Mouse (Mus musculus) cerebellum, adult 2 months (tissue): Measurements from ENCODE around the gene Immp2l. TPM values are rescaled to one million over a fixed set of nuclear protein-coding genes. Genes with fewer than 3 reads are reported as not detected.
A peak's percentile ranks its signal among the peaks of the same experiment; 100 is the strongest.

ENCODE experiments used
- DNase-seq, 2 experiments: peaks; one replicate each; pipeline ENCODE4 v3.0.0; 2021
- H3K27ac ChIP-seq: fragments of 200-500 bp; 2 replicates; pipeline ENCODE4 v1.5.1; 2012; ENCODE audit warnings: low read length, control low read depth, inconsistent platforms; ENCODE audit not compliant: insufficient read depth
- H3K27me3 ChIP-seq: fragments of 200-500 bp; 2 replicates; pipeline ENCODE4 v1.6.1; 2012; ENCODE audit warnings: inconsistent platforms, mild to moderate bottlenecking, low read length, moderate library complexity; ENCODE audit not compliant: control insufficient read depth, insufficient read depth
- H3K4me1 ChIP-seq: fragments of 200-500 bp; 2 replicates; pipeline ENCODE4 v1.6.1; 2011; ENCODE audit warnings: low read length; ENCODE audit not compliant: control insufficient read depth, insufficient read depth
- H3K4me3 ChIP-seq: fragments of 200-500 bp; replicated peaks from 2 replicates; pipeline ENCODE3; 2011; ENCODE audit warnings: mild to moderate bottlenecking, low read depth, low read length, control low read depth; ENCODE audit not compliant: insufficient read depth
- CTCF ChIP-seq: fragments of 200-500 bp; IDR thresholded peaks from 2 replicates; pipeline ENCODE4 v1.5.1; 2011; ENCODE audit warnings: low read depth, mild to moderate bottlenecking, control low read depth, low read length, moderate library complexity, borderline replicate concordance; ENCODE audit not compliant: insufficient read depth
- POLR2A ChIP-seq: fragments of 200-500 bp; IDR thresholded peaks from 2 replicates; pipeline ENCODE4 v1.6.1; 2011; ENCODE audit warnings: low read length, control low read depth, borderline replicate concordance; ENCODE audit not compliant: insufficient read depth
- WGBS: fragments of 180-500 bp; shearing (Covaris S2); methylation state at CpG from one replicate; pipeline ENCODE4 v1.1.7; 2018; 5-methylcytosine and 5-hydroxymethylcytosine counted together
- polyA plus RNA-seq: library from polyadenylated mRNA; depleted of rRNA; stranded (reverse); fragments of >200 nt; gene quantifications from 2 replicates; pipeline ENCODE4 v1.2.3, GENCODE M21; 2012

The Immp2l gene
- polyA plus RNA-seq, 1 experiment = 11.4 TPM

DNA sequence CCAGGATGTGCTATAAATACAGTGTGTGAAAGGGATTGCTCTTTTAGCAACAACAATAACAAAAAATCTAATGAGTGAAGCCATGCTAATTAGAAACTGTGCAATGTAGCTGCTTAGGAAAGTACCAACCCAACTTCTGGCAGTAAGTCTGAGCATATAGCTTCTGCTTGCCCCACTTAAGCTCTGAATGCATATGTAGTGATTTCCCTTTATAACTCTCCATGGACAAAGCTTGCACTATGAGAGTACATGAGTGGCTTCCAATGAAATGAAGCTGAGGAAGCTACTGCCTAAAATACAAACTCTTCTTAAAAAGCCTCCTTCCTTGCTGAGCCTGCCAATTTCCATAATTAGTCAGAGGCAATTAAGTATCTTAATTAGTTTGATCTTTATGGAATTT is 370.3 kb downstream of the Immp2l start:
- Histone ChIP-seq H3K4me3 (no peak overlapping the region), H3K27me3 (no peaks in the 10 kb centered on the region)

DNA sequence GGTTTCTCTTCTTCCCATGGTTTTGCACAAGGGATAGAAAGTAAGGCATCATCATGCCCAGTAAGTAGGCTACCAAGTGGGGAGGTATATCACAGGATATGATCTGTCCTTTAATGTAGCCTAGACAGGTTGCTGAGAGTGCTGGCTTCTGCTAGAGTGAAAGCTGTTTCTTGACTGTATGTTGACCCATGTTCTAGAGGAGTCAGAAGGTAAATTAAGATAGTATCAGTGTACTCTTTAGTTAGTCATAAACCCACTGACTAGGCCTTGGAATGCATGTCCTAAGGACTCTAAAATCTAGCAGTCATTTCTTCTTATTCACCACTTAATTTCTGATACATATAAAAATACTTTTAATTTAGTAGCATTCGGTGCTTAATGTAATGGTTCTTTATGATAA is 377.2 kb downstream of the Immp2l start:
- no peaks in the 10 kb centered on the region for H3K27me3 ChIP-seq
- 94% methylated on average over 1 of the region's 1 CpGs for WGBS
- DNase-seq = no peak
- no peak overlapping the region for H3K27ac ChIP-seq
- TF ChIP-seq POLR2A (no peak), CTCF (no peak)
- no peak overlapping the region for H3K4me3 ChIP-seq
- no peaks in the 10 kb centered on the region for H3K4me1 ChIP-seq

More for the DNA sequence above, 370.3 kb downstream of the Immp2l start:
- Histone ChIP-seq H3K27ac (no peak overlapping the region), H3K4me1 (no peaks in the 10 kb centered on the region)
- TF ChIP-seq POLR2A = no peak
- no peak for TF ChIP-seq CTCF
- no peak for DNase-seq

DNA sequence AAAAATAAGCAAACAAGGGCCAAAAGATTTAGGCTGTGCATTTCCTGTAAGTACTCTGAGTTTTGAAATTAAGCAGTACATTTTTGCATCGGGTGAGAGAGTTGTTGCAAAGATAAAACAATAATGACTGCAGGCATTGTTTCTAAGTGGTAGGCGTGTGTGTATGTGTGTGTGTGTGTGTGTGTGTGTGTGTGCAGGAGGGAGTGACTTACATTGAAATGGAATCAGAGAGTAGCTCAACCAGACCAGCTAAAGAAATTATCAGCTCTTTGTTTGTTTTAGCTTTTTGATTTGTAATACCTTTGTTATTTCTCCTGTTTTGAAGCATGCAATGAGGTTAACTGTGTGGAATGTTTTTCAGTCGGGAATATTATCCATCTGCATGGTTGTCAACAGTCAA is 378.0 kb downstream of the Immp2l start:
- Histone ChIP-seq H3K27ac (no peak overlapping the region), H3K27me3 (no peaks in the 10 kb centered on the region), H3K4me3 (no peak overlapping the region), H3K4me1 (no peaks in the 10 kb centered on the region)
- no peak for DNase-seq
- TF ChIP-seq CTCF = no peak
- WGBS = 67% methylated on average over 3 of the region's 3 CpGs

DNA sequence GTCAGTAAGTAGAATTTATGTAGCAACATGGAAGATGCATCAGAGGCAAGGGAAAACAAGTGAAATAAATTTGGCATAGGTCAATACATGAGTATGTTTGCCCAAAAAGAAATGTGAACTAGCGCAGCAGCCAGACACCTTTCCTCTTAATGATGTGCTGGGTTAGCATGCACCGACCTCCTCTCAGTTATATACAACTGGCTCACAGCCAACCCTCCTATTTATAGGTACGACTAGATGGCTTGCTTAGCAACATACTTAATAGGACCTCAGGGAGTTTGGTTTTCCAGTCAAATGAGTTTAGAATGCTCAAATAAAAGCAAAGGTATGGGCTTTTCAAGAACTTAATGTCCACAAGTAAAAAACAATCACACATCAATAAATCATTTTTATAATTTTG is 385.5 kb downstream of the Immp2l start:
- DNase-seq = no peak
- Histone ChIP-seq H3K27ac (no peak overlapping the region), H3K4me1 (no peaks in the 10 kb centered on the region), H3K4me3 (no peak overlapping the region), H3K27me3 (no peaks in the 10 kb centered on the region)
- WGBS = 32% methylated on average over 3 of the region's 3 CpGs
- no peak for TF ChIP-seq POLR2A
- no peak for TF ChIP-seq CTCF

DNA sequence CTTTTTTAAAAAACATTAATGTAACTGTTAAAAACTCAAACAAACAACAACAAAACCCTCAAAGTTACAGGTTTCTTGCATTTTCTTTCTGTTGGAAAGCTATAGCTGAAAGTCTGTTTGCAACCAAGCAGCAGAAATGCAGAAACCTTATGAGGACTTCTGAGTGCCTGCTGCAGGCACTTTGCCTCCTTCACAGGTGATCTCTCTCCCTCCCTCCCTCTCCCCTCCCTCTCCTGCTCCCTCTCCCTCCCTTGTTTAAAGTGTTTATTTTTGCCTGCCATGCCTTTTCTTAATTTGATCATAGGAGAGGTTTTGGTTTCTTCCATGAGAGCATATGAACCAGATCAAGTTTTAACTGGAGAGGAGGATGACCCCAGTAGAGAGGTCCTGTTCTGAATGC is 392.7 kb downstream of the Immp2l start:
- no peaks in the 10 kb centered on the region for H3K4me1 ChIP-seq
- H3K27ac ChIP-seq = no peak overlapping the region
- no peak for TF ChIP-seq POLR2A
- no peak for TF ChIP-seq CTCF
- DNase-seq = no peak
- H3K4me3 ChIP-seq = no peak overlapping the region
- H3K27me3 ChIP-seq = no peaks in the 10 kb centered on the region

DNA sequence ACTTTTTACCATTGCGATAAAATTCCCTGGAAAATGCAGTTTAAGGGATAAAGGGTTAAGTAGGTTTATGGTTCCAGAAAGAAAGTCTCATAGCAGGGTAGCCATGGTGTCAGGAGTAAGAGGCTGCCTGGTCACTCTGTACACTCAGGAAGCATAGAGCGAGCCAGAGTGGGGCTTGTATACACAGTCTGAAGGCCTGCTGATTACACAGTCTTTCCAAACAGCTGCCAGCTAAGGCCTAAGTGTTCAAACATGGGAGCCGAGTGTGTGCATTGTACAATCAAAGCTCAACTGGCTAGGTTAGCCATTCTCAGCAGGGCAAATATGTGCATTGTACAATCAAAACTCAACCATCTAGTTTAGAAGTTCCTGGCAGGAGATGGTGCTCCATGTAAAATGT is 393.2 kb downstream of the Immp2l start:
- WGBS = 80% methylated on average over 3 of the region's 3 CpGs
- no peak overlapping the region for H3K27ac ChIP-seq
- TF ChIP-seq POLR2A = no peak
- no peak for TF ChIP-seq CTCF
- H3K4me3 ChIP-seq = no peak overlapping the region
- no peaks in the 10 kb centered on the region for H3K4me1 ChIP-seq
- DNase-seq = no peak
- H3K27me3 ChIP-seq = no peaks in the 10 kb centered on the region

DNA sequence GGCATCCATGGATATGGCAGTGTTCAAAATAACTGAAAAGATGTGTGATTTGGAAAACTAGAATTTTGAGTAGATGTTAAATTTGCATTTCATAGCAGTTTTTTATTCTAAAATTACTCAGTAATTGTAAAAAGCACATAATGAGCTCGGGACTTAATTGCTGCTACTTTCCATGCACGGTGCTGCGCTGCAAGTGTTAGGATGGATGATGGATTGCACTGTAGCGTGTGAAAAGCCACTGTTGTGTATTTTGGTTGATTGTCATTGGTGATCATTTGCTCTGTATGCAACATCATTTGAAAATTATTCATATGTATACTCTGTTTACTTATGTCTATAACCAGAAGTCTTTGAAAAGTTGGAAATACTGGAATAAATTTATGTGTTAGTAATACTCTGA is 394.1 kb downstream of the Immp2l start:
- no peaks in the 10 kb centered on the region for H3K27me3 ChIP-seq
- DNase-seq = no peak
- H3K4me1 ChIP-seq = no peaks in the 10 kb centered on the region
- 97% methylated on average over 4 of the region's 4 CpGs for WGBS
- H3K27ac ChIP-seq = no peak overlapping the region
- TF ChIP-seq CTCF (no peak), POLR2A (no peak)
- no peak overlapping the region for H3K4me3 ChIP-seq

DNA sequence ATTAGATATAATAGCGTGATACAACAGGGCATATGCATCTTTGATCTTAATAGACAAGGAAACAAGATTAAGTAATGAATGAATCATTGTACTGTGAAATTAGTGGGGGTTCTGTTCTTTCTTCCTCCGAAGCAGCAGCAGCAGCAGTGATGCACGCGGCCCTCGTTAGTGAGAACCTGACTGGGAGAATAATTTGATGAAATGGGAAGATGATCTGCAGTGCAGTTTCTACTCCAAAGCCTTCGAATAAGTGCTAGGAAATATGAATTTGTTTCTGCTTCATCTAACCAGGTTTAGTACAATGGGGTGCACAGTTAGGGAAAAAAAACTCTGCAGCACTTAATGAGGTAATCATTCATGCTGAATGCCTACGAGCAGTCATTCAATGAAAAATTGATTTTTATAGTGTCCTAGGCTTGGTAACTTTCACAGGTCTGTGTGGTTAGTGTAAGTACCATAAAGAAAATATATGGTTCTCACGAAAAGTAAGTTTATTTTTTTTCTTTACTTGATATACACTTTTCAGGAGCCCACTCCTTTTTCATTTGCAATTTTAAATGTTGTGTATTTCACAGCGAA is 401.3 kb downstream of the Immp2l start:
- H3K27me3 ChIP-seq = no peaks in the 10 kb centered on the region; the same call in 1 of the 2 replicates
- DNase-seq = no peak
- no peak overlapping the region for H3K4me3 ChIP-seq
- 66% methylated on average over 9 of the region's 9 CpGs for WGBS
- H3K27ac ChIP-seq = no peak overlapping the region
- H3K4me1 ChIP-seq = no peaks in the 10 kb centered on the region
- no peak for TF ChIP-seq CTCF
- no peak for TF ChIP-seq POLR2A

DNA sequence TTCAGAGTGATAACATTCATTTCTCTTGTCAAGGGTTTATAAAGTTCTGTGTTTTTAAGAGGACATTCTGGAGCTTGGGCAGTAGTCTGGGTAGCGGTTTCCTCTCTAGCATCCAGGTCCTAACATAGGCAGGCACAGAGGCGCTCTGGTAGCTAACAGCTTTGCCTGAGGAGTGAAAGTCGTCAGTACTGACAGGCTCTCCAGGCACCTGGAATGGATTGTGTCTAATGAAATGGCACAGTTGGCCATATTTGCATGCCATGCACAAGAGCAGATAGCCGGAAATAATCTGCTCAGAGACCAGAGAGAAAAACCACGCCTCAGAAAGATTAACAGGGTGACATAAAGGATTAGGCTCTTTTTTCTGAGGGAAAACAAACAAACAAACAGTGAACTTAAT is 403.6 kb downstream of the Immp2l start:
- 15% methylated on average over 5 of the region's 5 CpGs for whole genome bisulfite sequencing
- Histone ChIP-seq H3K27me3 (no peaks in the 10 kb centered on the region; the same call in 1 of the 2 replicates), H3K4me1 (no peaks in the 10 kb centered on the region), H3K27ac (no peak overlapping the region), H3K4me3 (no peak overlapping the region)
- peak; percentile 40 to 71 for DNase-seq
- TF ChIP-seq CTCF (no peak), POLR2A (no peak)
